11 mouse cellular contexts compared by ENCODE assay signal in the genomic region with DNA sequence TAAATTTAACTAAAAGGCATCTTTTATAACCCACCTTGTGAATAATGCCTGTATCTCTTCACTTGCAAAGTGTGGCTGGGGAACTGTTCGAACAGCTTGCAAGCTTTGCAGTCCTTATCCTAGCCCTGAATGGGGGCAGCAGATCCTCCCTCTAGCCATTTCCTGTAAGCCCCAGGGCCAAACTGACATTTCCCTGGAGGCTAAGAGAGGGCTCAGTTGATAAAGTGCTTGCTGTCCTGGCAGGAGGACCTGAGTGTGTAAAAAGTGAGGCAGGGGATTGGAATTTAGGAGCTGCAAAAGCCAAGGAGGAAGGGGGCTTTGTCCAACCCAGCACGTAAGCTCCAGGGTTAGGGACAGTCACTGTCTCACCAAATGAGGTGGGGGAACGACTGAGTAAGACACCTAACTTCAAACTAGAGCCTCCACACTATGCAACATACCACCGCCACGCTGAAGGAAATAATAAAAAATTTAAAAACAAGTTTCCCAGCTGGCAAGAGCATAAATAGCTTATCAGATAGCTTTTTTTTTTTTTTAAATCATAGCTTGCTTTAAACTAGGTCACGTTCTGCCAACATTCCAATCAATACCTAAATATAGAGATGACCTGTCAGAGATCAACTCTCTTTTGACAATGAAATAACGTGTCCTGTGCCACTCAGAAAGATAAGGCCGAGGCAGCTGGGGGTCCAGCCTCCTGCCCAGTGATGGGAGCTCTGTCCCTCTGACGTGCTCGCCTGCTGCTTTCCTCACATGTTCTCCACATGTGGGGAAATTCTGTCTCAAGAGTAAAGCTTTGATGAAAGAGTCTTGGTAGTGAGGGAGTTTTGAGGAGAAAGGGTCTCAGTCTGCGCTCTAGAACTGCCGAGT.
DNase-seq lines count a peak whose midpoint lies in the region; ATAC-seq and TF ChIP-seq lines count a peak whose summit lies in the region.
"Had no signal": no experiment of that assay in that cellular context is flagged by ENCODE, and none has a peak within 500 bp of the region (broad histone marks: within the 10 kb centered on the region; RNA-seq: fewer than 3 reads in every experiment).

No protein-coding gene starts in this region.

- TF ChIP-seq RAD21 in MEL (IDR thresholded peaks at IDR 0.05; ENCODE audit: low read depth, low read length), result no peak

- no peak overlapping the region for H3K9ac ChIP-seq in kidney, embryonic 14.5 days (ENCODE audit: low read depth, low read length)
- no peak overlapping the region for H3K9ac ChIP-seq in MEL (ENCODE audit: control insufficient read depth, low read depth, low read length, poor library complexity, severe bottlenecking)
- no peak overlapping the region for H3K9ac ChIP-seq in forebrain, embryonic 13.5 days
- no peak overlapping the region for H3K9ac ChIP-seq in intestine, embryonic 15.5 days

- no peaks in the 10 kb centered on the region for H3K9me3 ChIP-seq in kidney, embryonic 14.5 days (ENCODE audit: control insufficient read depth, low read length)
- H3K9me3 ChIP-seq in MEL (replicated peaks; ENCODE audit: insufficient read depth, low read length), result no peaks in the 10 kb centered on the region
- no peaks in the 10 kb centered on the region for H3K9me3 ChIP-seq in forebrain, embryonic 13.5 days (replicated peaks)
- H3K9me3 ChIP-seq in intestine, embryonic 15.5 days, result no peaks in the 10 kb centered on the region
- H3K9me3 ChIP-seq: hindbrain, embryonic 15.5 days had no signal

- no peaks in the 10 kb centered on the region for H3K36me3 ChIP-seq in kidney, embryonic 14.5 days (ENCODE audit: control insufficient read depth, insufficient read depth, low read length)
- no peaks in the 10 kb centered on the region for H3K36me3 ChIP-seq in MEL (ENCODE audit: control insufficient read depth in 1 of 2, insufficient read depth in 2 of 2, low read length in 2 of 2)
- H3K36me3 ChIP-seq in forebrain, embryonic 13.5 days (ENCODE audit: poor library complexity, severe bottlenecking), result no peaks in the 10 kb centered on the region
- no peaks in the 10 kb centered on the region for H3K36me3 ChIP-seq in intestine, embryonic 15.5 days
- H3K36me3 ChIP-seq: hindbrain, embryonic 15.5 days had no signal

- no peak for ATAC-seq in kidney, embryonic 14.5 days (ENCODE audit: low FRiP score, low TSS enrichment)
- ATAC-seq in forebrain, embryonic 13.5 days, result no peak
- ATAC-seq in intestine, embryonic 15.5 days, result no peak
- ATAC-seq in megakaryocyte progenitor cell, adult 5-6 weeks (replicated peaks; ENCODE audit: poor library complexity), result no peak

- TF ChIP-seq POLR2A in MEL (IDR thresholded peaks at IDR 0.05; ENCODE audit: control insufficient read depth in 1 of 2, insufficient read depth in 1 of 2, low read depth in 1 of 2, low read length in 2 of 2, poor library complexity in 1 of 2), result no peak

- no peak for DNase-seq in kidney, adult 8-10 months
- no peak for DNase-seq in MEL (ENCODE audit: low read depth, low spot score)
- no peak for DNase-seq in gastrocnemius, postnatal 25 days
- no peak for DNase-seq in thymus, postnatal 10 days (ENCODE audit: low spot score in 2 of 2)
- DNase-seq: cerebellum, postnatal 10 days had no signal

- 62% methylated on average over 12 of the region's 12 CpGs for WGBS in kidney, embryonic 14.5 days
- 73% methylated on average over 12 of the region's 12 CpGs for WGBS in forebrain, embryonic 13.5 days
- WGBS in intestine, embryonic 15.5 days, result 55% methylated on average over 12 of the region's 12 CpGs

- TF ChIP-seq EP300 in MEL (IDR thresholded peaks at IDR 0.05; ENCODE audit: low read depth in 1 of 2, low read length in 2 of 2), result no peak

- H3K4me1 ChIP-seq in kidney, embryonic 14.5 days (ENCODE audit: control insufficient read depth, insufficient read depth, low read length), result peaks cover 73% of the 10 kb centered on the region
- H3K4me1 ChIP-seq in MEL (ENCODE audit: control insufficient read depth in 1 of 2, insufficient read depth in 2 of 2, low read length in 2 of 2), result peaks cover 0 to 5% of the 10 kb centered on the region in 2 experiments; a peak in 1 of 4 replicates
- H3K4me1 ChIP-seq in forebrain, embryonic 13.5 days, result peaks cover 50% of the 10 kb centered on the region
- peaks cover 50% of the 10 kb centered on the region for H3K4me1 ChIP-seq in intestine, embryonic 15.5 days (replicated peaks)

- TF ChIP-seq CTCF in MEL (IDR thresholded peaks at IDR 0.05 in 2 of 3, conservative IDR thresholded peaks at IDR 0.05 in 1 of 3; ENCODE audit: control insufficient read depth in 1 of 3, insufficient read depth in 1 of 3, low read depth in 2 of 3, low read length in 3 of 3, poor library complexity in 1 of 3, severe bottlenecking in 1 of 3), result no peak

- H3K4me2 ChIP-seq in kidney, embryonic 14.5 days (replicated peaks; ENCODE audit: low read depth, low read length), result no peak overlapping the region
- no peak overlapping the region for H3K4me2 ChIP-seq in forebrain, embryonic 13.5 days
- H3K4me2 ChIP-seq in intestine, embryonic 15.5 days (replicated peaks), result no peak overlapping the region

- no peak overlapping the region for H3K4me3 ChIP-seq in kidney, embryonic 14.5 days (ENCODE audit: low read length)
- H3K4me3 ChIP-seq in MEL (ENCODE audit: control insufficient read depth in 1 of 2, insufficient read depth in 1 of 2, low read depth in 2 of 2, low read length in 2 of 2), result no peak overlapping the region
- no peak overlapping the region for H3K4me3 ChIP-seq in forebrain, embryonic 13.5 days
- no peak overlapping the region for H3K4me3 ChIP-seq in intestine, embryonic 15.5 days (replicated peaks)

- no peaks in the 10 kb centered on the region for H3K27me3 ChIP-seq in kidney, embryonic 14.5 days (ENCODE audit: control insufficient read depth, insufficient read depth, low read length)
- H3K27me3 ChIP-seq in MEL (ENCODE audit: control insufficient read depth in 1 of 2, insufficient read depth in 2 of 2, low read length in 2 of 2), result 0 out of 4 replicates have a peak, but pooled peaks cover 0 to 2% of the 10 kb centered on the region in 2 experiments
- 0 out of 2 replicates have a peak, but pooled peaks cover 3% of the 10 kb centered on the region for H3K27me3 ChIP-seq in forebrain, embryonic 13.5 days
- H3K27me3 ChIP-seq in intestine, embryonic 15.5 days (replicated peaks), result no peaks in the 10 kb centered on the region
- H3K27me3 ChIP-seq: hindbrain, embryonic 15.5 days had no signal

- H3K27ac ChIP-seq in kidney, embryonic 14.5 days (ENCODE audit: low read depth, low read length), result peak overlapping the region; percentile 87
- H3K27ac ChIP-seq in MEL (ENCODE audit: control insufficient read depth, low read depth, low read length), result no peak overlapping the region
- 0 out of 2 replicates have a peak overlapping the region, but pooled peaks have one; percentile 15 for H3K27ac ChIP-seq in forebrain, embryonic 13.5 days
- peak overlapping the region; percentile 42; the same call in 1 of the 2 replicates for H3K27ac ChIP-seq in intestine, embryonic 15.5 days
- H3K27ac ChIP-seq: macrophage had no signal

- H3K79me2 ChIP-seq in MEL (ENCODE audit: control insufficient read depth, insufficient read depth, low read length, poor library complexity), result no peaks in the 10 kb centered on the region

TF ChIP-seq in MEL, 35 proteins besides CTCF, POLR2A, EP300 and RAD21:
- TF ChIP-seq ZNF384 (IDR thresholded peaks at IDR 0.05; ENCODE audit: low read depth, low read length), result peak; percentile 73
- TF ChIP-seq JUND (IDR thresholded peaks at IDR 0.05; ENCODE audit: low read depth, low read length), result no peak
- TF ChIP-seq HCFC1 (IDR thresholded peaks at IDR 0.05; ENCODE audit: low read depth, low read length), result no peak
- TF ChIP-seq SIN3A (IDR thresholded peaks at IDR 0.05; ENCODE audit: low read length), result no peak
